Mouse (Mus musculus) lung, postnatal 0 days (tissue): ENCODE measurements around the gene Fbln2. TPM values are rescaled to one million over a fixed set of nuclear protein-coding genes. Genes with fewer than 3 reads are reported as not detected.
A peak's percentile ranks its signal among the peaks of the same experiment; 100 is the strongest.

ENCODE experiments used
- ATAC-seq: fragments of 200-750 bp; cut with Nextera tagmentation; 2 replicates; pipeline ENCODE4 v1.8.0; 2017; ENCODE audit warnings: moderate library complexity
- DNase-seq: peaks from one replicate; pipeline ENCODE4 v3.0.0-alpha.2; 2016; ENCODE audit warnings: low spot score
- H3K27ac ChIP-seq: fragments of 300-500 bp; sonication (generic); 2 replicates; pipeline ENCODE4 v1.5.1; 2014; ENCODE audit warnings: antibody characterized with exemption, mild to moderate bottlenecking, low read length, mixed read lengths
- H3K27me3 ChIP-seq: fragments of 300-500 bp; sonication (generic); replicated peaks from 2 replicates; pipeline ENCODE4 v1.6.1; 2014; ENCODE audit warnings: low read length, mixed read lengths; ENCODE audit not compliant: insufficient read depth
- H3K36me3 ChIP-seq: fragments of 300-500 bp; sonication (generic); 2 replicates; pipeline ENCODE4 v1.6.1; 2014; ENCODE audit warnings: low read length, mixed read lengths; ENCODE audit not compliant: insufficient read depth
- H3K4me1 ChIP-seq: fragments of 300-500 bp; sonication (generic); 2 replicates; pipeline ENCODE4 v1.6.1; 2014; ENCODE audit warnings: antibody characterized with exemption, low read depth, low read length, mixed read lengths; ENCODE audit not compliant: insufficient read depth
- H3K4me2 ChIP-seq: fragments of 300-500 bp; sonication (generic); replicated peaks from 2 replicates; pipeline ENCODE4 v1.6.1; 2014; ENCODE audit warnings: low read depth, mild to moderate bottlenecking, low read length, moderate library complexity, mixed read lengths
- H3K4me3 ChIP-seq: fragments of 300-500 bp; sonication (generic); 2 replicates; pipeline ENCODE4 v1.5.1; 2014; ENCODE audit warnings: low read depth, low read length
- H3K9ac ChIP-seq: fragments of 300-500 bp; sonication (generic); replicated peaks from 2 replicates; pipeline ENCODE4 v1.6.1; 2014; ENCODE audit warnings: low read depth, mild to moderate bottlenecking
- H3K9me3 ChIP-seq: fragments of 300-500 bp; sonication (generic); 2 replicates; pipeline ENCODE4 v1.6.1; 2016; ENCODE audit warnings: low read length, mixed read lengths
- CTCF ChIP-seq: IDR thresholded peaks from 2 replicates; pipeline ENCODE4 v1.5.1; 2016; ENCODE audit warnings: antibody characterized with exemption, mild to moderate bottlenecking
- EP300 ChIP-seq: IDR thresholded peaks from 2 replicates; pipeline ENCODE4 v1.6.1; 2016; ENCODE audit warnings: antibody characterized with exemption, mild to moderate bottlenecking, control low read depth
- WGBS: fragments of 180-500 bp; shearing (Covaris S2); extraction: QIAGEN DNeasy Blood & Tissue Kit; methylation state at CpG from one replicate; pipeline ENCODE4 v1.1.7; 2014; 5-methylcytosine and 5-hydroxymethylcytosine counted together
- polyA plus RNA-seq: library from polyadenylated mRNA; unstranded; fragments of >200 nt; fragmentation: Nextera tagmentation; extraction: Ambion mirVana; gene quantifications from 2 replicates; pipeline ENCODE4 v1.2.1, GENCODE M21; 2015

The Fbln2 gene
- polyA plus RNA-seq, 1 experiment from 2014 or later = 63.8 TPM

- no peak for DNase-seq
- Histone ChIP-seq H3K4me2 (no peak overlapping the region), H3K27me3 (peaks cover 22% of the 10 kb centered on the region), H3K27ac (no peak overlapping the region), H3K9me3 (no peaks in the 10 kb centered on the region), H3K9ac (no peak overlapping the region), H3K4me3 (no peak overlapping the region), H3K4me1 (0 out of 2 replicates have a peak, but pooled peaks cover 2% of the 10 kb centered on the region), H3K36me3 (no peaks in the 10 kb centered on the region)
- 56% methylated on average over 7 of the region's 7 CpGs for WGBS
- no peak for ATAC-seq
- no peak for TF ChIP-seq EP300
- no peak for TF ChIP-seq CTCF
Observed at GRCm38 (mm10) chr6:91283031-91283430, 70.8 kb downstream of the Fbln2 start.

GRCm38 (mm10) chr6:91284521-91285449 is 72.5 kb downstream of the Fbln2 start:
- Histone ChIP-seq H3K4me1 (0 out of 2 replicates have a peak, but pooled peaks cover 2% of the 10 kb centered on the region), H3K9me3 (no peaks in the 10 kb centered on the region), H3K4me3 (peak overlapping the region; percentile 8; the same call in 1 of the 2 replicates), H3K27ac (no peak overlapping the region), H3K27me3 (peaks cover 26% of the 10 kb centered on the region), H3K9ac (no peak overlapping the region; the same call in 1 of the 2 replicates), H3K36me3 (no peaks in the 10 kb centered on the region), H3K4me2 (peak overlapping the region; percentile 48)
- DNase-seq (peak; percentile 38), ATAC-seq (peak; percentile 36)
- TF ChIP-seq EP300 (no peak), CTCF (no peak)
- WGBS = 9% methylated on average over 35 of the region's 35 CpGs

- peak overlapping the region; percentile 8; the same call in 1 of the 2 replicates for H3K4me3 ChIP-seq
- H3K9me3 ChIP-seq = no peaks in the 10 kb centered on the region
- 0 out of 2 replicates have a peak, but pooled peaks cover 2% of the 10 kb centered on the region for H3K4me1 ChIP-seq
- peaks cover 26% of the 10 kb centered on the region for H3K27me3 ChIP-seq
- peak; percentile 84 for ATAC-seq
- H3K4me2 ChIP-seq = peak overlapping the region; percentile 48
- TF ChIP-seq CTCF = peak; percentile 95
- TF ChIP-seq EP300 = no peak
- no peak overlapping the region; the same call in 1 of the 2 replicates for H3K9ac ChIP-seq
- WGBS = under 1% methylated on average over 25 of the region's 28 CpGs
- H3K36me3 ChIP-seq = no peaks in the 10 kb centered on the region
- no peak overlapping the region for H3K27ac ChIP-seq
- DNase-seq = peak; percentile 82
Observed at GRCm38 (mm10) chr6:91285450-91285790, 73.2 kb downstream of the Fbln2 start.

- ATAC-seq = no peak
- H3K4me1 ChIP-seq = 0 out of 2 replicates have a peak, but pooled peaks cover 2% of the 10 kb centered on the region
- no peaks in the 10 kb centered on the region for H3K36me3 ChIP-seq
- no peak overlapping the region for H3K4me3 ChIP-seq
- H3K4me2 ChIP-seq = peak overlapping the region; percentile 48
- DNase-seq = no peak
- H3K9me3 ChIP-seq = no peaks in the 10 kb centered on the region
- H3K9ac ChIP-seq = no peak overlapping the region
- peaks cover 26% of the 10 kb centered on the region for H3K27me3 ChIP-seq
- no peak for TF ChIP-seq CTCF
- TF ChIP-seq EP300 = no peak
- WGBS = 33% methylated on average over 30 of the region's 30 CpGs
- H3K27ac ChIP-seq = no peak overlapping the region
Observed at GRCm38 (mm10) chr6:91285814-91286545, 73.7 kb downstream of the Fbln2 start.

GRCm38 (mm10) chr6:91286624-91287023 is 74.4 kb downstream of the Fbln2 start:
- 4% methylated on average over 15 of the region's 15 CpGs for WGBS

GRCm38 (mm10) chr6:91287148-91287547 is 74.9 kb downstream of the Fbln2 start:
- 53% methylated on average over 4 of the region's 4 CpGs for WGBS
- DNase-seq = no peak
- H3K4me3 ChIP-seq = no peak overlapping the region
- H3K9ac ChIP-seq = no peak overlapping the region
- H3K36me3 ChIP-seq = no peaks in the 10 kb centered on the region
- H3K27ac ChIP-seq = no peak overlapping the region
- no peak for ATAC-seq
- H3K4me1 ChIP-seq = 0 out of 2 replicates have a peak, but pooled peaks cover 2% of the 10 kb centered on the region
- H3K9me3 ChIP-seq = no peaks in the 10 kb centered on the region
- TF ChIP-seq EP300 (no peak), CTCF (no peak)
- H3K4me2 ChIP-seq = no peak overlapping the region
- peaks cover 26% of the 10 kb centered on the region for H3K27me3 ChIP-seq

More at GRCm38 (mm10) chr6:91286624-91287023, 74.4 kb downstream of the Fbln2 start:
- peak; percentile 86 for DNase-seq
- H3K4me1 ChIP-seq = 0 out of 2 replicates have a peak, but pooled peaks cover 2% of the 10 kb centered on the region
- TF ChIP-seq CTCF (peak; percentile 99), EP300 (no peak)
- H3K9ac ChIP-seq = no peak overlapping the region
- no peak overlapping the region for H3K4me3 ChIP-seq
- peaks cover 26% of the 10 kb centered on the region for H3K27me3 ChIP-seq
- ATAC-seq = peak; percentile 30
- H3K9me3 ChIP-seq = no peaks in the 10 kb centered on the region
- H3K27ac ChIP-seq = no peak overlapping the region
- H3K36me3 ChIP-seq = no peaks in the 10 kb centered on the region
- H3K4me2 ChIP-seq = no peak overlapping the region
